Mouse (Mus musculus) erythroblast, embryonic 14.5 days (primary cell): Measurements from ENCODE around the gene Gpr62.

Source experiments
- GATA1 ChIP-seq: IDR thresholded peaks from 2 replicates; pipeline ENCODE4 v1.6.1; 2012; ENCODE audit warnings: low read length, inconsistent platforms, mixed read lengths
- TAL1 ChIP-seq: IDR thresholded peaks from 3 replicates; pipeline ENCODE4 v1.6.1; 2012; ENCODE audit warnings: low read length, inconsistent platforms, mixed read lengths

DNA sequence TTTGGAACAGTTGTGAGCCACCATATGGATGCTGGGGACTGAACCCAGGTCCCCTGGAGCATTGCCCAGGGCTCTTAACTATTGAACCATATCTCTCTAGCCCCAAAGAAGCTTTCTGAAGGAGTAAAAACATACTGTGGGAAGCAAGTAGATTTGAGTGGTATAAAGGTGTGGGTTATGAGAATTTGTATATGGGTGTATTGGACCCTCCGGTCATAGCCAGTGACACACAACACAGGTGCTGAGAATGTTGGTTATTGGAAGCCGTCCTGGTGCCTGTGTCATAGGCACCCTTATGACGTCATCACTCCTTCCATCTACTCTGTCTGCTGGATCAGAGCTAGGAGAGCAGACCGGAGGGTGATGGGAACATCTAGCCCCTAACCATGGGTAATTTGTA, 48.5 kb upstream of the Gpr62 start, which contains the start of gene Iqcf5:
- TF ChIP-seq GATA1 (no peak), TAL1 (no peak)
